Mouse (Mus musculus) cortical plate, adult 2 months (tissue): ENCODE measurements around the gene Lats2.

ENCODE experiments used
- CTCF ChIP-seq: fragments of 200-500 bp; IDR thresholded peaks from 2 replicates; pipeline ENCODE4 v1.5.1; 2011; ENCODE audit warnings: mild to moderate bottlenecking, control low read depth, low read length; ENCODE audit not compliant: insufficient read depth; ENCODE audit errors: extremely low read depth
- POLR2A ChIP-seq: fragments of 200-500 bp; IDR thresholded peaks from 2 replicates; pipeline ENCODE4 v1.6.1; 2011; ENCODE audit warnings: mild to moderate bottlenecking, low read length, control low read depth; ENCODE audit not compliant: insufficient read depth; ENCODE audit errors: extremely low read depth

GRCm38 (mm10) chr14:57718245-57718644 is 39.9 kb downstream of the Lats2 start:
- TF ChIP-seq CTCF (no peak), POLR2A (no peak)
